Mouse (Mus musculus): ENCODE results near the gene Lrrc29. TPM values are rescaled to one million over a fixed set of nuclear protein-coding genes. Genes with fewer than 3 reads are reported as not detected.

The Lrrc29 gene
- polyA plus RNA-seq (2015; fragmentation: Nextera tagmentation; extraction: Ambion mirVana), result 5.5 and 9.6 TPM in 2 replicates

GRCm38 (mm10) chr8:105326141-105326672 is at the start of gene Lrrc29, which contains the start of gene Tmem208:
Gene Lrrc29, minus strand, starts transcription at chr8:105326278.
Gene Tmem208, plus strand, starts transcription at chr8:105326354.

GRCm38 (mm10) chr8:105373032-105373431 is 47.0 kb upstream of the Lrrc29 start, which contains the start of gene Plekhg4:
Gene Plekhg4, plus strand, starts transcription at chr8:105373274.

GRCm38 (mm10) chr8:105348450-105349095 is 22.5 kb upstream of the Lrrc29 start, which contains the start of gene Slc9a5:
Gene Slc9a5, plus strand, starts transcription at chr8:105348843.

GRCm38 (mm10) chr8:105347428-105348221 is 21.5 kb upstream of the Lrrc29 start, which contains the start of gene Fhod1:
Gene Fhod1, minus strand, starts transcription at chr8:105347953.

GRCm38 (mm10) chr8:105305211-105306145 is 20.6 kb downstream of the Lrrc29 start, which contains the start of gene Elmo3:
Gene Elmo3, plus strand, starts transcription at chr8:105305601.

GRCm38 (mm10) chr8:105297511-105298192 is 28.4 kb downstream of the Lrrc29 start, which contains the start of gene E2f4:
Gene E2f4, plus strand, starts transcription at chr8:105297663.

GRCm38 (mm10) chr8:105295895-105296573 is 30.0 kb downstream of the Lrrc29 start, which contains the start of gene Exoc3l:
Gene Exoc3l, minus strand, starts transcription at chr8:105296101.

GRCm38 (mm10) chr8:105289805-105290460 is 36.1 kb downstream of the Lrrc29 start, which contains the start of gene 4931428F04Rik:
Gene 4931428F04Rik, minus strand, starts transcription at chr8:105289864.

GRCm38 (mm10) chr8:105275840-105276239 is 50.2 kb downstream of the Lrrc29 start, which contains the start of gene Nol3:
Gene Nol3, plus strand, starts transcription at chr8:105276140.

GRCm38 (mm10) chr8:105269461-105269947 is 56.6 kb downstream of the Lrrc29 start, which contains the start of gene Hsf4:
Gene Hsf4, plus strand, starts transcription at chr8:105269801.

GRCm38 (mm10) chr8:105264024-105264982 is 61.8 kb downstream of the Lrrc29 start, which contains the start of the genes Tradd and Fbxl8:
Gene Tradd, minus strand, starts transcription at chr8:105264609.
Gene Fbxl8, plus strand, starts transcription at chr8:105264648.

Small RNA genes lying within 50 kb of the gene (microRNA-seq; reads per million reads assigned to microRNA genes)
- gene Gm27320 (ENCODE audit: borderline replicate concordance, insufficient number of aligned reads) (not detected), gene Mir328 (ENCODE audit: borderline replicate concordance, insufficient number of aligned reads) (268 reads per million, percentile 57 among the genes with 10 or more reads in this experiment)

Other genes with a start within 250 kb of the Lrrc29 start
- gene Ces3b, start 242.5 kb downstream of the Lrrc29 start, polyA plus RNA-seq (2015; fragmentation: Nextera tagmentation; extraction: Ambion mirVana), result not detected in 2 replicates
- not detected in 2 replicates for gene Ces4a, start 194.5 kb downstream of the Lrrc29 start, polyA plus RNA-seq (2015; fragmentation: Nextera tagmentation; extraction: Ambion mirVana)
- gene Cbfb, start 155.6 kb downstream of the Lrrc29 start, polyA plus RNA-seq (2015; fragmentation: Nextera tagmentation; extraction: Ambion mirVana), result 46.7 and 52.1 TPM in 2 replicates
- 15.0 and 24.6 TPM in 2 replicates for gene D230025D16Rik, start 101.1 kb downstream of the Lrrc29 start, polyA plus RNA-seq (2015; fragmentation: Nextera tagmentation; extraction: Ambion mirVana)
- 18.4 and 28.4 TPM in 2 replicates for gene B3gnt9, start 71.1 kb downstream of the Lrrc29 start, polyA plus RNA-seq (2015; fragmentation: Nextera tagmentation; extraction: Ambion mirVana)
- 26.7 and 34.2 TPM in 2 replicates for gene Tradd, start 61.7 kb downstream of the Lrrc29 start, polyA plus RNA-seq (2015; fragmentation: Nextera tagmentation; extraction: Ambion mirVana)
- gene Fbxl8, start 61.6 kb downstream of the Lrrc29 start, polyA plus RNA-seq (2015; fragmentation: Nextera tagmentation; extraction: Ambion mirVana), result 1.5 and 2.9 TPM in 2 replicates
- gene Hsf4, start 56.5 kb downstream of the Lrrc29 start, polyA plus RNA-seq (2015; fragmentation: Nextera tagmentation; extraction: Ambion mirVana), result 0.16 and 0.23 TPM in 2 replicates
- 1.3 and 3.5 TPM in 2 replicates for gene Nol3, start 50.1 kb downstream of the Lrrc29 start, polyA plus RNA-seq (2015; fragmentation: Nextera tagmentation; extraction: Ambion mirVana)
- 4.5 and 7.9 TPM in 2 replicates for gene 4931428F04Rik, start 36.4 kb downstream of the Lrrc29 start, polyA plus RNA-seq (2015; fragmentation: Nextera tagmentation; extraction: Ambion mirVana)
- gene Exoc3l, start 30.2 kb downstream of the Lrrc29 start, polyA plus RNA-seq (2015; fragmentation: Nextera tagmentation; extraction: Ambion mirVana), result 6.5 and 16.8 TPM in 2 replicates
- gene E2f4, start 28.6 kb downstream of the Lrrc29 start, polyA plus RNA-seq (2015; fragmentation: Nextera tagmentation; extraction: Ambion mirVana), result 37.7 and 47.4 TPM in 2 replicates
- gene Elmo3, start 20.7 kb downstream of the Lrrc29 start, polyA plus RNA-seq (2015; fragmentation: Nextera tagmentation; extraction: Ambion mirVana), result 4.0 and 8.4 TPM in 2 replicates
- 154 and 181 TPM in 2 replicates for gene Tmem208, start 76 bp upstream of the Lrrc29 start, polyA plus RNA-seq (2015; fragmentation: Nextera tagmentation; extraction: Ambion mirVana)
- gene Fhod1, start 21.7 kb upstream of the Lrrc29 start, polyA plus RNA-seq (2015; fragmentation: Nextera tagmentation; extraction: Ambion mirVana), result 1.1 and 1.2 TPM in 2 replicates
- 0.87 and 0.96 TPM in 2 replicates for gene Slc9a5, start 22.6 kb upstream of the Lrrc29 start, polyA plus RNA-seq (2015; fragmentation: Nextera tagmentation; extraction: Ambion mirVana)
- gene Plekhg4, start 47.0 kb upstream of the Lrrc29 start, polyA plus RNA-seq (2015; fragmentation: Nextera tagmentation; extraction: Ambion mirVana), result 0.07 and 0.09 TPM in 2 replicates
- 0.09 and 0.12 TPM in 2 replicates for gene Kctd19, start 87.2 kb upstream of the Lrrc29 start, polyA plus RNA-seq (2015; fragmentation: Nextera tagmentation; extraction: Ambion mirVana)
- 1.5 and 2.0 TPM in 2 replicates for gene Lrrc36, start 87.3 kb upstream of the Lrrc29 start, polyA plus RNA-seq (2015; fragmentation: Nextera tagmentation; extraction: Ambion mirVana)
- gene Tppp3, start 145.2 kb upstream of the Lrrc29 start, polyA plus RNA-seq (2015; fragmentation: Nextera tagmentation; extraction: Ambion mirVana), result 223 and 469 TPM in 2 replicates
- 23.7 and 25.9 TPM in 2 replicates for gene Zdhhc1, start 170.6 kb upstream of the Lrrc29 start, polyA plus RNA-seq (2015; fragmentation: Nextera tagmentation; extraction: Ambion mirVana)
- gene Hsd11b2, start 192.5 kb upstream of the Lrrc29 start, polyA plus RNA-seq (2015; fragmentation: Nextera tagmentation; extraction: Ambion mirVana), result 2.4 and 3.1 TPM in 2 replicates
- gene Atp6v0d1, start 239.8 kb upstream of the Lrrc29 start, polyA plus RNA-seq (2015; fragmentation: Nextera tagmentation; extraction: Ambion mirVana), result 91.9 and 92.7 TPM in 2 replicates

Data from adrenal gland, postnatal 0 days (tissue).